Mouse (Mus musculus): ENCODE measurements around the gene Hoxa4. TPM values are rescaled to one million over a fixed set of nuclear protein-coding genes. Genes with fewer than 3 reads are reported as not detected.

Gene Hoxa4
- total and polyA plus RNA-seq, 3 experiments = 0.19 TPM; not detected in 2

- Histone ChIP-seq H3K4me2 (ENCODE audit: insufficient read depth, low read depth, poor library complexity, severe bottlenecking) (no peak overlapping the region), H3K9me3 (replicated peaks; ENCODE audit: low read length) (peaks cover 33% of the 10 kb centered on the region), H3K9ac (ENCODE audit: insufficient read depth, low read depth) (no peak overlapping the region), H3K27ac (ENCODE audit: insufficient read depth, low read depth) (no peak overlapping the region), H3K36me3 (replicated peaks in 1 of 2; ENCODE audit: control insufficient read depth in 1 of 2, insufficient read depth in 1 of 2, low read length in 1 of 2) (peaks cover 3 to 42% of the 10 kb centered on the region in 2 experiments), H3K4me1 (ENCODE audit: control insufficient read depth in 1 of 2, insufficient read depth in 2 of 2) (peaks cover 0 to 12% of the 10 kb centered on the region in 2 experiments; a peak in 2 of 4 replicates), H3K4me3 (replicated peaks in 1 of 3; ENCODE audit: low read depth in 2 of 3, low read length in 2 of 3, poor library complexity in 1 of 3) (no peak overlapping the region), H3K27me3 (replicated peaks) (no peaks in the 10 kb centered on the region), H3K79me2 (replicated peaks; ENCODE audit: control insufficient read depth, extremely low read depth, insufficient read depth, poor library complexity, severe bottlenecking) (no peaks in the 10 kb centered on the region)
- in situ Hi-C loops (cut with MboI; ENCODE audit: low pct_ligation_motif_present, low pct_unique_long_range_greater_than_20kb, low sequenced_read_pairs) (no loop called here), dilution Hi-C loops (cut with MboI; ENCODE audit: extremely low pct_ligation_motif_present, extremely low pct_unique_long_range_greater_than_20kb, low sequenced_read_pairs) (no loop called here)
- TF ChIP-seq JUN (IDR thresholded peaks at IDR 0.05; ENCODE audit: insufficient read depth, low read depth, low read length) (no peak), KAT2A (IDR thresholded peaks at IDR 0.05; ENCODE audit: insufficient replicate concordance, low read length) (no peak), MAX (IDR thresholded peaks at IDR 0.05; ENCODE audit: low read length) (no peak), ZNF384 (IDR thresholded peaks at IDR 0.05; ENCODE audit: low read depth, low read length) (no peak), TCF12 (IDR thresholded peaks at IDR 0.05; ENCODE audit: low read depth, low read length) (no peak), ELF1 (IDR thresholded peaks at IDR 0.05; ENCODE audit: low read depth, low read length) (no peak), CHD2 (IDR thresholded peaks at IDR 0.05; ENCODE audit: low read length) (no peak), MAZ (IDR thresholded peaks at IDR 0.05; ENCODE audit: low read depth, low read length) (no peak), USF2 (conservative IDR thresholded peaks at IDR 0.05; ENCODE audit: low read depth, low read length) (no peak), MEF2A (IDR thresholded peaks at IDR 0.05; ENCODE audit: borderline replicate concordance, low read depth, low read length) (no peak), POLR2A (IDR thresholded peaks at IDR 0.05; ENCODE audit: low read depth, low read length) (no peak), RCOR1 (conservative IDR thresholded peaks at IDR 0.05; ENCODE audit: low read depth, low read length) (no peak), EP300 (IDR thresholded peaks at IDR 0.05; ENCODE audit: low read length) (no peak)
- no peak for DNase-seq (ENCODE audit: extremely low read depth)
Measured at GRCm38 (mm10) chr6:52237346-52238154, 46.0 kb upstream of the Hoxa4 start.

DNA sequence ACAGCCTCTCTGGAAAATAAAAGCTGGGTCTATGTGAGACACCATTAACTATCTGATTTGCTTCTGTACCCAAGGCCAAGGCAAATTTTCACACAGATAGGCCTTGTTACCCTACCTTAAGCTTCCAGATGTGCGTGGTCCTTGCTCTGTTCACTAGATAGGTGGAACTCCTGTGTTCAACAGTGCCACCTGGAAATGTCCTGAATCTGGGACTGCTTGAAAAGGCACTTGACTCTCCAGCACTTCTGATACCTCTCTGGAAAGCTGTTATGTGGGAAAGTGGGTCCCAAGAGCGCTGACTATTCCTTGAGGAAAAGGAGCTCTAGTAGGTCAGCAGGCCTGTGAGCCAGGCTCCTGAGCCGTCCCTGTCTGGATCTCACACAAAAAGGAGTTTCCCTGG is 45.3 kb upstream of the Hoxa4 start:
- in situ Hi-C loops (cut with MboI; ENCODE audit: low pct_ligation_motif_present, low pct_unique_long_range_greater_than_20kb, low sequenced_read_pairs) = no loop called here
- no peaks in the 10 kb centered on the region for H3K27me3 ChIP-seq (replicated peaks)
- dilution Hi-C loops (cut with MboI; ENCODE audit: extremely low pct_ligation_motif_present, extremely low pct_unique_long_range_greater_than_20kb, low sequenced_read_pairs) = no loop called here
- H3K9ac ChIP-seq (ENCODE audit: insufficient read depth, low read depth) = no peak overlapping the region
- peaks cover 39% of the 10 kb centered on the region for H3K9me3 ChIP-seq (replicated peaks; ENCODE audit: low read length)
- DNase-seq (ENCODE audit: extremely low read depth) = no peak
- no peak overlapping the region for H3K4me3 ChIP-seq (replicated peaks in 1 of 3; ENCODE audit: low read depth in 2 of 3, low read length in 2 of 3, poor library complexity in 1 of 3)
- no peak overlapping the region for H3K4me2 ChIP-seq (ENCODE audit: insufficient read depth, low read depth, poor library complexity, severe bottlenecking)
- H3K4me1 ChIP-seq (ENCODE audit: control insufficient read depth in 1 of 2, insufficient read depth in 2 of 2) = peaks cover 0 to 12% of the 10 kb centered on the region in 2 experiments; a peak in 2 of 4 replicates
- no peak for TF ChIP-seq ZMIZ1 (IDR thresholded peaks at IDR 0.05; ENCODE audit: low read depth, low read length)
- no peak for TF ChIP-seq USF2 (conservative IDR thresholded peaks at IDR 0.05; ENCODE audit: low read depth, low read length)
- no peak for TF ChIP-seq NELFE (IDR thresholded peaks at IDR 0.05; ENCODE audit: low read depth, low read length)
- no peak for TF ChIP-seq IRF4 (IDR thresholded peaks at IDR 0.05; ENCODE audit: low read depth, low read length)
- TF ChIP-seq CTCF (conservative IDR thresholded peaks at IDR 0.05 in 1 of 2, IDR thresholded peaks at IDR 0.05 in 1 of 2; ENCODE audit: low read depth in 2 of 2, low read length in 2 of 2) = no peak
- peaks cover 7 to 49% of the 10 kb centered on the region in 2 experiments for H3K36me3 ChIP-seq (replicated peaks in 1 of 2; ENCODE audit: control insufficient read depth in 1 of 2, insufficient read depth in 1 of 2, low read length in 1 of 2)
- H3K79me2 ChIP-seq (replicated peaks; ENCODE audit: control insufficient read depth, extremely low read depth, insufficient read depth, poor library complexity, severe bottlenecking) = no peaks in the 10 kb centered on the region
- no peak overlapping the region for H3K27ac ChIP-seq (ENCODE audit: insufficient read depth, low read depth)

Measured in CH12.LX (cell line).